Mouse (Mus musculus) spleen, postnatal 14 days (tissue): Measurements from ENCODE around the gene Fxn.

ENCODE experiments used
- DNase-seq, 2 experiments: peaks; one replicate each; pipeline ENCODE4 v3.0.0; 2021 to 2022; ENCODE audit warnings: low spot score in 2 of 2

The Fxn gene

DNA sequence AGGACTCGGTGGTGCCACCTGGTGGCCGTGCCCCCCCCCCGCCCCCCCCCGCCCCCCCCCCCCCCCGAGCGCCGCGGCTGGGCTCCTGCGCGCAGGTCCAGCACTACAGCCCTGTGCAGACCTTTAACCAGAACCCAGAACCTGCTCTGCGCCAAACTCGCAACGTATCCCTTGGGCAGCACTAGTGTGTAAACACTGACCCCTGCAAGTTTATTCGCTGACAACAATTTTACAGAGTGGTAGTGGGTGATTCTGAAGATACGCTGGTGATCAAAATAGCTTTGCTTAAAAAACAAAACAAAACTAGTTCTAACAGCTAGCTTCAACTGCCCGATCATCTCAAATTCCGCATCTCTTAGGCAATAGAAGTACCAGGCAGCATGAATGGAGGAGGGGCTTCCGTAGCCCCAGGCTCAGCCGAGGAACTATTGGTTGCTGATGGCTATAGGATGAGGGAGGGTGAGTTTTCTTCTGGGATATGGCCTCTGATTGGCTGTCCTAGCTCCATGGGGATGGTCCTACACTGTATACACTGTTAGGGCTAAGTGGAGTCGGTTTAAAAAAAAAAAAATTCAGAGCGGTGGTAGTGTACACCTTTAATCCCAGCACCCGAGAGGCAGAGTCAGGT is at the start of gene Fxn:
Fxn (minus strand) TSS at position 5 of the 628 bp plus-strand sequence.
- peak in 1 of 2 experiments; percentile 33 for DNase-seq

DNA sequence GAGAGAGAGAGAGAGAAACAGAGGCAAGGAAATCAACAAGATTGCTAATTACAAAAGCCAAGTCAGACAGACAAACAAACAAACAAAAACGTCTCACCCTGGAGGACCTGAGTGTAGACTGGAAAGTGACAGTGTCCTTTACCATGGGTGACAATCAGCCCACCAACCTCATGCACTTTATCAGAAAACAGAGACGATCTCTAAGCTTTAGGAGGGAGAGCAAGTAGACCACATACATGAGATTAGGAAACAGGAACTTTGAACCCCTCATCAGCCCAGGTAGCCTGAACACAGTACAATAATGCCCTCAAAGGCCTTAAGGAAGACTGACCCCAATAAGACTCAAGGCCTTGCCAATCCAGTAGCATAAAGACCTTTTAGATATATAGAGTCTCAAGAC is 47.5 kb upstream of the Fxn start:
- no peak for DNase-seq

DNA sequence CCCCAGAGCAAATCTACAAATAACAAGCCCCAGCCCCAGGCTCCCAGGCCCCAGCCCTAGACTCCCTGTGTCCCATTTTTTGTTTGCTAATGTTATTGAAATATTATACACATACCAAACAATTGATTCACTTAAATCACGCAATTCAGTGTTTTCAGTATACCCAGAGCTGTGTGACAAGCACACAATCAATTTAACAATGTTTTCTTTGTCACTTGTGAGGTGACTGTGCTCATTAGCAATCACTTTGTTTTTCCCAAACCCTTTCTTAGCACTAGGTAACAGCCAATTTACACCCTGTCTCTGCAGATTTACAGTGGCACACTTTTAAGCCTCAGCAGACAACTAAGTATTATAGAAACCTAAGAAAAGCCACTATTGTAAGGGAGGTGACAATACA is 46.6 kb upstream of the Fxn start:
- no peak for DNase-seq

DNA sequence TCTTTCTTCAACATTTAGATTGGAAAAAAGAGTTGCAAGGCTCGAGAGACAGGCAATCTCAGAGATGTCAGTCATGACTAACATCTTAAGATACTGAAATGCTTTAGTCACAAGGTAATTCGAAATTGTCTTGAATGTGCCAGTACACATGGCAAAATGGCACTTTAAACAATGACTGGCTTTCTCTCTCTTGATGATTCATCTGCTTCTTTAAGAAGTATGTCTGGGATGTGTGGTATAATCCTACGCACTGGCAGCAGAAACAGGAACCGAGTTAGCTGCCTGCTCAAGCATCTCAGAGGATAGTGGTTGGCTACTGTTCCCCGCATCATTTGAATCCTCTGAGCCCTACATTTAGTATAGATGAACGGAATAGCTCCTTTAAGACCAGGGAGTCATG is 45.3 kb upstream of the Fxn start:
- no peak for DNase-seq

DNA sequence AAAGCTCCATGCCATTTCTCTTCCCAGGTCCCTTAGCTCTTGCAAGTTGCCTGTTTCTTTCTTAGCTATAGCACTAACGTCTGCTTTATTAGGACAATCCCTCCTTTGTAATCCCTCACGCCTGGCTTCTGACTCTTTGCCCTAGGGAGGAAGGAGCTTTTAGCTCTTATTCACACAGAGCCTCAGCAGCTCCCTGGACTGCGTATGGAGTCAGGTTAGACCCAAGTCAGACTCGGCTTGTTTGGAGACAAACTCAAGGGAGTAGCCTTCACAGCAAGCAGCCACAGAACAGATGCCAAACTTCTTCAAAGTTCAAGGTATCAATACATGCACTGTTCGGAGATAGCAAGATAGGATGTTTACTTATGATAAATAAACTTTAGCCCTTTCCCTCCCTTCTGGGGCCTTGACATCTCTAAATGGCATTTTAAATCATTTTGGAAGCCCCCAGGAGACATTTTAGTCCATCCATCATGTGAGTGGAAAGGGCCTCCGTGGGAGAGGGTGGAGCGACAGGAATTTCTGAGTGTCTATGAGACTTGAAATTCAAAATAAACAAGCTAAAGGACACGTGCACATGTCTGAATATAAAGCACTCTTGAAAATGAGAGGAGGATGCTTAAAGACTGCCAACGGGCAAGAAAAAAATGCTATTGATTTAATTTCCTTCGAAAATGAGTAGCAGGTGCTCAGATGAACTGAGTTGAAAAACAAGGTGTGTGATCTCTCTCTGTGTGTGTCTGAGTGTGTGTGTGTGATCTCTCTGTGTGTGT is 43.6 kb upstream of the Fxn start:
- no peak for DNase-seq

DNA sequence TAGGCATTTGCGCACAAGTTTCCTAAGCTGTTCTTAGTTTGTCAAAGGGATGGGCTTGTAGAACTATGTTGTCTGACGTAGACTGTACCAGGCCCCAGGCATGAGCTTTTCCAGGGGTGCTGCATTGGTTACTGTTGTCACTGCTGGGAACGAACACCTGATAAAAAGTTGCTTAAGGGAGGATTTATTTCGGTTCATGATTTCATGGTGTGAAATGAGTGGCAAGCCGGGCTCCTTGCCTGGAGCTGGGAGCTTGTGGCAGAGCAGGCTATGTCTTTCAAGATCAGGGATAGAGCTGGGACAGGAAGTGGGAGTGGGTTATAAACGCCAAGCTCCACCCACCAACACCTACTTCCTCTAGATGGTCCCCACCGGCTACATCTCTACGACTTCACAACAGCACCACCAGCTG is 41.5 kb upstream of the Fxn start:
- DNase-seq: no peak

DNA sequence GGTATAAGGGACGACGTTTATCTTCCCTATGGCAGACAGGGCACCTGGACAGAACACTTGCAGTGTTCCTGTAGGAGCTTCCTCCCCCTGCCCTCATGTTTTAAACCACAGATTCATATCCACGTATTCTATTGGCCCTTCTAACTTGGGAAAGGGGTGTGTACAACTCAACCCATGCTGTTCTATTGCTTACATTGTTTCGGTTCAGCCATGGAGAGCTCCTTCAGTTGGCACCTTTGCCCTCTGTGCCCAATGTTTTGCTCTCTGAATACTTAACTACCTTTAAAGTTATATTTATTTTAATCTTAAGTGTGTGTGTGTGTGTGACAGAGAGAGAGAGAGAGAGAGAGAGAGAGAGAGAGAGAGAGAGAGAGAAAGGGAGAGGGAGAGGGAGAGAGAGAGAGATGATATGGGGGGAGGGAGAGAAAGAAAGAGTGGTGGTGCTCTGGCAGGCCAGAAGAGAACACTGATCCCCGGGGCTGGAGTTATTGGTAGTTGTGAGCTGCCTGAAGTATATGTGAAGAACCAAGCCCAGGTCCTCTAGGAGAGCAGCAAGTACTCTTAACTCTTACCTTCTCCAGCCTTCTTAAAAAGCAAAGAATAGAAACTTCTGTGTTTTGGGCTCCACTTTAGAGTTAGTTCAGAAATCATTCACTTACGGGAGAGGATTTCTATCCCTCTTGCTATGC is 41.0 kb upstream of the Fxn start:
- no peak for DNase-seq

DNA sequence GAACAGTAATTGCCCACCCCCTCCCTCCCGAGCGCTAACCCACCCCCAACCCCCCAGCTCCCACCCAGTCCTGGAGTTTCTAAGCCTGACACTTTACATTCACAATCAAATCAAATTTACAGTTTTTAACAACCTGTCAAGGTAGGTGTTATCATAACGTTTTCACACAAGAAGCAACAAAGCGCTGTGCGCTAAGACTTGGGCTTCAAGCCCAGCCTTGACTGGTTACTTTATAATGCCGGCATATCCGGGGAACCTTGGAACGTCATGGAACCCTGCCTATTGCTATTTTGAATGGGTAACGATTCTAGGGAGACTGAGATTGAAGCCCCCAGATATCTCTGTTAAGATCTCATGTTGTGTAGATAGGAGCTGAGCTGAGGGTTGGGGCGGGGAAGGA is 37.8 kb upstream of the Fxn start:
- DNase-seq: no peak

DNA sequence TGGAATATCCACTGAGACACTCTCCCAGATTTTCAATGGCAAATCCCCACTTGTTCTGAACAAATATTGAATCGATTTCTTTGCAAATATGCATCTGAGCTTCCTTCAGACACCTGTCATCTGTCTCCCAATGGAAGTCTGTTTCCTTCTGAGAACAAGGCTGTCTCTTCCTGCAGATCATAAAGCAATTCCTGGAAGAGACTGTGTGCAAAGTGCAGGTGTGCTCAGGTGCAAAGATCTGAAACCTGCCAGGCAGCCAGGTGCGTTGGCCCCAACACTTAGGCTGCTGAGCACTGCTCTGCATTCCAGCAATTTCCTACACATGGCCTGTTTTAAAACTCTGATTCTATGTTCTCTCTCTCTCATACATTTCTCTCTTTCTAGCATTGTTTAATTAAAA is 37.3 kb upstream of the Fxn start:
- DNase-seq: no peak

DNA sequence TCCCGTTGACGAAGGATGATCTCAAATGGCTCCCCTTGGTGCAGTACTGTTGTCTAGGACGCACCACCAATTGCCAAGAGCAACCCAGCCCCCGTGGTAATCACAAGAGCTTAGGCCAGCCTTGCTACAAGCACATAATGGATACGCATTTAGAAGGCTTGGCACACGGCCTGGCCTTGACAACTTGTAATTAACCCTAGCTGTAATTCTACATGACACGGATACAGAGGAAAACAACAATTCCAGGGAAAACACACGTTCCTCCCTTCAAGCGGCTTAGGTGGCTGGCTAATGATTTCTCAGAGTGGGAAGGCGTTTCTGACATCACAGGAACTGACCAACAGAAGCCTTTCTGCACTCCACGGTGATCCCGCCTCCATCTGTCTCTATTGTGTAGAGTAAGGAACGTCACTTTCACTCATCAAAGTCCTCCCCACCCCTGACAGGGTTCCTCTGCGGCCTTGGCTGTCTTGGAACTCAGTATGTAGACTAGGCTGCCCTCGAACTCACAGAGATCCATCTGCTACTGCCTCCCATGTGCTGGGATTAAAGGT is 36.7 kb upstream of the Fxn start:
- no peak for DNase-seq

DNA sequence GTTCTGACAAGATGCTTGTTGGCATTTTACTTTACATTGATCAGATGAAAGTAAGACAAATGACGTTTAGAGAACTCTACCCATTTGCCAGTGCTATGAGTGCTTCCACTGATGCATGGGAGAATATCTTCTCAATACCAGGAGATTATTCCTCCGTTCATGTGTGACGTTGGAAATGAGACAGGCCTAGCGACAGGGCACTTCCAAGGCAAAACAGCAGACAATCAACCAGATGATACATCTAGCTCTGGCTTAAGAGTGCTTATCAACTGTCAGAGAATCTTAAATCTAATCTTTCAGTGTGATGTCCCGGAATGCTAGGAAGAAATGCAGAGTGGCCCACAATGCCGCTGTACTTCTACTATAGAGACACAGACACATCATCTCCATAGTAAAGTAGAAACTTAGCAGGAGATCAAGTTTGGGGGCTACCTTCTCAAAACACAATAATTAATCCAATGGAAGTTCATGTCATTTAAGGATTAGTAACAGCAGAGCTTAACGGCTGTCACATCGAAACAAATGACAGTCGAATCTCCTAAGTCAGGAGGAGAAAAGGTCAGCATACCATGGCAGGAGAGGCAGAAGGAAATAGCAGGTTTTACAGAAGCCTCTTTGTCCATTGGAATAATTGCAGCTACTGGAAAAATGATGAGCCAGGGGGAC is 35.8 kb upstream of the Fxn start:
- DNase-seq: no peak

DNA sequence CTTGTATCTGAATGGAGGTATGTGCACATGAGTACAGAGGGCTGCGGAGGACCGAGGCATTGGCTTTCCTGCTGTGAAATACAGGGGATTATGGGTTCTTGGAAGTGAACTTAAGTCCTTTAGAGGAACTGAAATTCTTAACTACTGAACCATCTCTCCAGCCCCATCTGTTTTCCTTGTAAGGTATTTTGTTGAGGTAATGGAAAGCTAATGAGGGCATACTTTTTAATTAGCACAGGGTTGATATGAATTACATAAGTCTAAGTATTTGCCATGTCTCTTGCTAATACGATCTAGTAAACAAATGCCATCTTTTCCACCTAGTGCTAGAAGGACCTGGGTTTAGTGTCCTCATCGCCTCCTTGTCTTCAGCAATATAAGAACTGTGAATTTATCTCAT is 34.8 kb upstream of the Fxn start:
- DNase-seq: no peak

DNA sequence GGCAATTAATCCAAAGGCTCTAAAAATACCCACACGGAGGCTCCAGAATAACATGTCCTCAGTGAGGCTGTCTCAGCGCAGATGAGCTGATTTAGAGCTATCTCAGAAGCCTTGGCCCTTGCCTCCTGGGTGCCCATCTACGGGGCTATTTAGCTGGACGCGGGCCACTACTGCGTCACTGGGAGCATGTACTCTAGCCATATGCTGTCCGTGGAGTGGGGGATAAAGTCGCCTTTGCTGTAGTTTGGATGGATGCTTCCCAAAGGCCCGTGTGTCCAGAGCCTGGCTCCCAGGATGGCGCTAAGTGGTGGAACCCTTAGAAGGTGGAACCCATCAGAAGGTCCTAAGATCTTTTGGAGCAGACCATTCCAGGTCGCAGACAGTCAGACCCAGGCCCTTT is 34.3 kb upstream of the Fxn start:
- DNase-seq: no peak

DNA sequence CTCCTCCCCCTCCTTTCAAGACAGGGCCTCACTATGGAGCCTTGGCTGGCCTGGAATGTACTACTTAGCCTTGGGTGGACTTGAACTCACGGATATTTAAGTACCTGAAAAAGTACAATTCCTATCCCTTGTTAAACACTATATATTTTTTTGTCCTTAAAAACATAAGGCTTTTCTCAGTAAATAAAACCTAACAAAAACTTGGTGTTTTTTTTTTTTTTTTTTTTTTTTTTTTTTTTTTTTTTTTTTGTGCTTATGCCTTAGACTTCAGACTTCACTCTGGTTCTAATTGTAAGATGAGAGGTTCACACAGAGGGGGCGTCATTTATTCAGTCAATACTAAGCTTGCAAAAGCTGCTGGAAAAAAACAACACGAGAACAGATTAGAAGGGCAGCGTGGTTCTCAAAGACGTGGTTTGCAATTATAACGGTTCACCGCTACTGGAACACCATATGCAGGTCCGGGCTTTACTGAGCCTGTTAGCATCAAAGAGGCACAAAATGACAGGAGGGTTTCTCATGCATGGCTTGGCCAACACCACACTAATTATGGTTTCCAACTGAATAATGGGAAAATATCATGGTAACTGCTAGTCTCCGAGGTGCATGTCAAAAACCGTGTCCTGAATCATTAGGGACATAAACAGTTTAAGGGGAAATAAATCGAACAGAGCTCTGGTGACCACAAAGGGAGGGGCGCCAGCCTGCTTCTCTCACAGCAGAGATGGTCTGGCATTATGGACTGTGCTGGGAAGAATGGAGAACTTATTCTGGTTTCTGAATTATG is 32.3 kb upstream of the Fxn start:
- no peak for DNase-seq

DNA sequence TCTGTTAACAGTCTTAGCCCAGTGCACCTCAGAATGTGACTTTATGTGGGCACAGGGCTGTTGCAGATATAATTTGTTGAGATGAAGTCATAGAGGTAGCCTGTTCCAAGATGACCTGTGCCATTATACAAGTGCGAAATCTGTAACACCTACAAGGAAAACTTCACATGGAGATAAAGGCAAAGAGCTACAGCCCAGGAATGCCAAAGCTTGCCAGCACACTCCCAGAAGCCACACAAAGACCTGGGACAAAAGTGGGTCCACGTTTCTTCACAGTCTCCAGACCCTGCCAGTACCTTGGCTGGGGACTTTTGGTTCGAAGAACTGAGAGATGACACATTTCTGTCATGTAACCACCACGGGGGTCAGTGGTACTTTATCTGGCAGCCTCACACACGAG is 31.6 kb upstream of the Fxn start:
- DNase-seq: no peak

DNA sequence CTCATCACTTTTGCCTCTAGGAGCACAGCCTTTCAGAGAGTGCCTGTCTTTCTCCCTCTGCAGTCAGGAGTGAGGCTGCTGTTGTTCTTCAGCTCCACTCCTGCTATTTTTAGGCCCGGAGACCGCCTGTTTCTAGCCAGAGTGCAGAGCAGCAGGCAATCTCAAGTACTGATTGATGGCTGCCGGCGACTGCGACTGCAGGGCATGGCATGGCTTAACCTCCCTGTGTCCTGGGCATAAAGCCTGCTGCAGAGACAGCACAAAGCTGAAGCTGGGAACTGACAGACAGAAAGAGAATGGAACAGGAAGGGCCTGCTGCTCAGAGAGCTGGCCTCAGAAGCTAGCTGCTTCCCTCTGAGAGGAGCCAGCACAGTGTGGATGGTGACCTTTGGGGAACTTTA is 27.9 kb upstream of the Fxn start:
- no peak for DNase-seq

DNA sequence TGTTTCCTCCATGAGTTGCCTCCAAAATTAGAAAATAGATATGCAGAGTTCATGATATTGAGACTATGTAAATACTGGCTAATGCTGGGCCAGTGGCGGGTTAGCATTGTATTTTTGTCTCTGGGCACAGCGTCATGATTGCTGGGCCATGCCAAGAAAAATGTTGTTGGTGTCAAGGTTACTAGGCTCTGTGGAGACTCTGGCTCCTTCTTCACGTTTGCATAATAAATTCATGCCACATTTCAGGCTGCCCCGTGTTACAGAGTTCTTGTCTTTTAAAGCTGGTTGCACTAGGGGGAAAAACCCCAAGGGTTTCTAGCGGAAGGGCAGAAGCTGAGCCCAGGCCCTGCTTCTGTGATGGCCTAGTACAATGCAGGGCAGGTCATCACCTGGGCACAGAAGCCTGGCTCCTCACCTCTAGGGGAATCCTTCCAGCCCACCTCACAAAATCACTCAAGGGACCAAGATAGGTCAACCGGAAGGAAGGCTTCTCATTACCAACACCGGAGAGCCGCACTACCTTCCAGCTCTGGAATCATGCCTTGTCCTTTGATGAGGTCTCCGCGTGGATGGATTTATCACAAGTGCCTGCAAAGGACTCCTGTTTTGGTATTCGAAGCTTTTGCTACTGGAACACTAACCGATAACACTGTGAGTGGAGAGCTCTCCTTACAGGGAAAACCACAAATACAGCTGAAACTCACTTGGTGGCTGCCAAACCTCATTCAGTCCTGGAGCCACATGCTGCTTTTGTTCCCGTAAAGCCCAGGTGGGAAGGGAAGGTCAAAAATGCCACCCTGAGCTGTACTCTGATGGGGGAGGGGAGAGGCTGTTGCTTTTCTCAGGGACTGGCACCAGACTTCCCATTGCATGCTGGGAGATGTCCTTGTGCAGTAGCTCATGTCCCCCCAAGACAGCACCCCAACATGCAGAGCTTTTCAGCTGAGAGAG is 27.1 kb upstream of the Fxn start:
- DNase-seq: no peak

DNA sequence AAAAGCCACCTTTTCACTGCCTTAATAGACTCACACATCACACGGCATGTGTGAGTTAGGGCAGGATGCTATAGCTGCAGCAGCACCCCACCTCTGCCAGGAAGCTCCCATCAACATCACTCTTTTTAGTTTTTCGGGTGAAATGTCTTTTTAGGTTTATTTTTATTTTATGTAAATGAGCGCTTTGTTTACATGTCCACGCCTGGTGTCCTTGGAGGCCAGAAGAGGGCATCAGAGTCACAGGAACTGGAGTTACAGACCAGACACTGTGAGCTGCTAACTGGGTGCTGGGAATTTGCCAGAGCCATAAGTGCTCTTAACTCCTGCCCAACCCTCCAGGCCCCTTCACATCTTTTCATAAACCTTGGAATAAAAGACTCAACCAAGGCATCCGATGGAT is 25.9 kb upstream of the Fxn start:
- DNase-seq: no peak

DNA sequence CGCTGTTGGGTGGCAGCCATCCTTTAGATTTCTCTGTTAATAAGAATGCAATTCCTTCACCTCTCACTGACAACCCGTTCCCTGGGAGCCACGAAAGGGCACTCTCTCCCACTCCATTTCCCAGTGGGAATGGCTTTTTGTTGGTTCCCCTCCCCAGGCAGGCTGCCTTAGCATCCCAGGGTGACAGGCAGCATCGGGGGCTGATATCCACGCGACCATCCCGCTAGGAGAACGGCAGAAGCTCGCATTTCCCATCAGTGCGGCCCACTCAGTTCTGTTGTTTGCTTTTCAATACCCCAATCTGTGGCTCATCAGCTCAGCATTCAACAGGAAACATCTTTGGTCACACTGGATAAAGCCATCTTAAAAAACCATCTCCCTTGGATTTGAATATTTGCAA is 21.8 kb upstream of the Fxn start:
- DNase-seq: no peak

DNA sequence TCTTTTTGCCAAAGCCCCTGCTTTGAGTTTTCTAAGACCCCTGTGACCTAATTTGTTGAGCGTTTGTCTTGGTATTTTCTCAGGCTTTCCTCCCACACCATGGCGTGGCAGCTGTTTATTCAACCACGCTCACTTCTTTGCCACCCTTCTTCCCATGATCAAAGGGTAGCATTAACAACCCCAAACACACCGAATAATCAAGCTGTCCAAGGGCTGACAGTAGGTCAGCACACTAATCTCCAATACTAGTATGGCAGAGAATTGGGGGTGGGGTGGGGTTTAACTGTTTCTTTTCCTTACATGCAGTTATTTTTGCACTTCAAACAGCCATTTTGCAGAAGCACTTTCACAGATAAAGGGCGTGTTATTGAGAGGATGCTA is 21.4 kb upstream of the Fxn start:
- no peak for DNase-seq
